Mouse (Mus musculus): Measurements from ENCODE around the gene Ccdc117. TPM values are rescaled to one million over a fixed set of nuclear protein-coding genes. Genes with fewer than 3 reads are reported as not detected.

The Ccdc117 gene
- polyA plus RNA-seq (2015; fragmentation: Nextera tagmentation; extraction: Ambion mirVana): 14.7 and 15.5 TPM in 2 replicates

DNA sequence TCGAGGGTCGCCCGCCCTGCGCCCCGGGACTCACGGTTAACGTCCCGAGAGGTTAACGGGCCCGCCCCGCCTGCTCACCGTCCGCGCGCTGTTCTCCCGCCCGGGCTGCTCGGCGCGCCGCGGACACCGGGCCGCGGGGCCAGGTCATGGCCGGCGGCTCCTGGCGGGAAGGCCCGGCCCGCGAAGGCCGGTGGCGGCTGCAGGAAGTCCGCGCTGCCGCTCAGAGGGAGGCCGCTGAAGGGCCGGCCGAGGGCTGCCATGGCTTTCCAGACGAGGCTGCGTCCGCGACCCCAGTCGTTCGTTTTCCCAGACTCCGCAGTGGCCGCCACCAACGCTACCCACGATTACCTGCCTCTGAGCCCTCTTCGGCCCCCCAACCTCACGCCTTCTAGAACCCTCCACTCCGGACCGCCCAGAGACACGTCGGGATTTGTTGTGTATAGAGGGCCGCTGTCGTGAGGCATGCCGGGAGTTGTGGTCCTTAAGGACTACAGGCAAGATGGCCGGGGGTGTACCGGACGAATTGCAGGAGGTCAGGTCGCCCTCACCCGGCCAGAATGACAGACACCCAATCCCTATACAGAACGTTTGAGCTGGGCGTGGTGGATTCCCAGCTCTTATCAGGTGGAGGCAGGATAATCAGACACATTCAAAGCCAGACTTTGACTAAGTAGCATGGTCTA lies at the start of gene Ccdc117:
TSS of gene Ccdc117 (minus strand) at position 389 of the 683 bp plus-strand sequence.
- TF ChIP-seq CTCF (IDR thresholded peaks at IDR 0.05; ENCODE audit: low read depth): peak; percentile 44
- Histone ChIP-seq H3K4me3 (replicated peaks; ENCODE audit: low read depth, low read length) (peak within 1 kb of the TSS; percentile 80), H3K9me3 (replicated peaks; ENCODE audit: low read length) (no peaks in the 10 kb centered on the region), H3K27me3 (ENCODE audit: insufficient read depth, low read length) (no peaks in the 10 kb centered on the region), H3K4me1 (replicated peaks; ENCODE audit: insufficient read depth, low read length) (peaks cover 10% of the 10 kb centered on the region; the same call in 1 of the 2 replicates), H3K36me3 (ENCODE audit: insufficient read depth, low read length) (no peaks in the 10 kb centered on the region), H3K27ac (peak within 1 kb of the TSS; percentile 88), H3K9ac (ENCODE audit: low read depth, low read length) (peak within 1 kb of the TSS; percentile 94), H3K4me2 (ENCODE audit: low read length) (peak within 1 kb of the TSS; percentile 80)
- peak; percentile 97 for ATAC-seq (replicated peaks; ENCODE audit: low FRiP score, low read depth)
- DNase-seq (ENCODE audit: low spot score): peak; percentile 98
- WGBS: under 1% methylated on average over 64 of the region's 65 CpGs

DNA sequence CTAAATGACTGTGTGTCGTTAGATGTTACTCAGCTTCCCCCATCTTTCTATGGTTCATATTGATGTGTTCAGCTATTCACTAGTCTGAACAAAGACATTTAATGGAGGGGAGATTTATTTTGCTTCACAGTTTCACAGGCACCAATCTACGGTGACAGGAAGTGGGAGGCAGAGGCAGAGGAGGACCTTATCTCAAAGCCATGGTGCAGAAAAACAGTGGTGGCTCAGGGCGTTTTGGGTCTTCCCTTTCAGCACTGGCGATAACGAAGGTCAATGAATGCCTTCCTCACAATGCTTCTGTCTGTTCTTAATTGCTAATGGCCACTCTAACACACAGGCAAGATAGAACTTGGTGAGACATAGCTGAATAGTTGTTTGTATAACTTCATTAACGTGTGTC lies 33.1 kb upstream of the Ccdc117 start:
- 52% methylated on average over 6 of the region's 6 CpGs for WGBS
- H3K27me3 ChIP-seq (ENCODE audit: insufficient read depth, low read length): no peaks in the 10 kb centered on the region
- no peak overlapping the region for H3K27ac ChIP-seq
- H3K4me3 ChIP-seq (replicated peaks; ENCODE audit: low read depth, low read length): no peak overlapping the region
- H3K4me1 ChIP-seq (replicated peaks; ENCODE audit: insufficient read depth, low read length): no peaks in the 10 kb centered on the region
- H3K36me3 ChIP-seq (ENCODE audit: insufficient read depth, low read length): no peaks in the 10 kb centered on the region
- no peak for TF ChIP-seq CTCF (IDR thresholded peaks at IDR 0.05; ENCODE audit: low read depth)
- no peak overlapping the region for H3K9ac ChIP-seq (ENCODE audit: low read depth, low read length)
- ATAC-seq (replicated peaks; ENCODE audit: low FRiP score, low read depth) (no peak), DNase-seq (ENCODE audit: low spot score) (no peak)
- no peaks in the 10 kb centered on the region for H3K9me3 ChIP-seq (replicated peaks; ENCODE audit: low read length)
- H3K4me2 ChIP-seq (ENCODE audit: low read length): no peak overlapping the region

DNA sequence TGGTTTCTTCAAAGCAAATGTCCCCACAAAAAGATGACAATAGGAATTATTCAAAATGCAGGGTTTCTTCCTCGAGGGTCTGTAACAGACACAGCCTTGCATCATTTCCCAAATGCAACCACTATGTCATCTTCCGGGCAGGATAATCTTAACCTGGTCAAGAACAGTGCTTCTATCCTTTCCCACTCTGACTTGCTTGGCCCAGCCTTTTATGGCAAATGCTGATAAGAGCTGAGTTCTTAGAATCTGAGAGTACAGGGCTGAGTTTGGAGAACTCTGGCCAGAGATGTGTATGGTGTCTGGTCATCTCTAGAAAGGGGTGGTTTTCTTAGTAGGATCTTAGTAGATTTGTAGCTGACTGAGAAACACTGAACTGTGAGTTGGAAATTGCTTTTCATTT lies 31.8 kb upstream of the Ccdc117 start:
- Histone ChIP-seq H3K27ac (no peak overlapping the region), H3K4me1 (replicated peaks; ENCODE audit: insufficient read depth, low read length) (no peaks in the 10 kb centered on the region), H3K27me3 (ENCODE audit: insufficient read depth, low read length) (no peaks in the 10 kb centered on the region), H3K4me2 (ENCODE audit: low read length) (no peak overlapping the region), H3K4me3 (replicated peaks; ENCODE audit: low read depth, low read length) (no peak overlapping the region), H3K9me3 (replicated peaks; ENCODE audit: low read length) (no peaks in the 10 kb centered on the region), H3K36me3 (ENCODE audit: insufficient read depth, low read length) (no peaks in the 10 kb centered on the region), H3K9ac (ENCODE audit: low read depth, low read length) (no peak overlapping the region)
- no peak for ATAC-seq (replicated peaks; ENCODE audit: low FRiP score, low read depth)
- TF ChIP-seq CTCF (IDR thresholded peaks at IDR 0.05; ENCODE audit: low read depth): no peak
- no peak for DNase-seq (ENCODE audit: low spot score)
- 85% methylated on average over 2 of the region's 2 CpGs for WGBS

GRCm38 (mm10) chr11:5571856-5572255 lies 29.9 kb upstream of the Ccdc117 start:
- no peak for TF ChIP-seq CTCF (IDR thresholded peaks at IDR 0.05; ENCODE audit: low read depth)

GRCm38 (mm10) chr11:5569474-5569873 lies 27.5 kb upstream of the Ccdc117 start, which contains the start of gene Ankrd36:
TSS of gene Ankrd36 (plus strand) at chr11:5569684.
- DNase-seq (ENCODE audit: low spot score) (no peak), ATAC-seq (replicated peaks; ENCODE audit: low FRiP score, low read depth) (no peak)
- 84% methylated on average over 12 of the region's 12 CpGs for WGBS
- no peaks in the 10 kb centered on the region for H3K27me3 ChIP-seq (ENCODE audit: insufficient read depth, low read length)
- no peak for TF ChIP-seq CTCF (IDR thresholded peaks at IDR 0.05; ENCODE audit: low read depth)
- H3K27ac ChIP-seq: no peak within 1 kb of the TSS
- no peaks in the 10 kb centered on the region for H3K36me3 ChIP-seq (ENCODE audit: insufficient read depth, low read length)
- no peak within 1 kb of the TSS for H3K4me2 ChIP-seq (ENCODE audit: low read length)
- H3K4me3 ChIP-seq (replicated peaks; ENCODE audit: low read depth, low read length): no peak within 1 kb of the TSS
- no peaks in the 10 kb centered on the region for H3K4me1 ChIP-seq (replicated peaks; ENCODE audit: insufficient read depth, low read length)
- H3K9ac ChIP-seq (ENCODE audit: low read depth, low read length): no peak within 1 kb of the TSS
- H3K9me3 ChIP-seq (replicated peaks; ENCODE audit: low read length): no peaks in the 10 kb centered on the region

More at GRCm38 (mm10) chr11:5571856-5572255, 29.9 kb upstream of the Ccdc117 start:
- no peaks in the 10 kb centered on the region for H3K4me1 ChIP-seq (replicated peaks; ENCODE audit: insufficient read depth, low read length)
- H3K9ac ChIP-seq (ENCODE audit: low read depth, low read length): no peak overlapping the region
- WGBS: 94% methylated on average over 4 of the region's 4 CpGs
- no peak overlapping the region for H3K4me2 ChIP-seq (ENCODE audit: low read length)
- no peak for DNase-seq (ENCODE audit: low spot score)
- H3K9me3 ChIP-seq (replicated peaks; ENCODE audit: low read length): no peaks in the 10 kb centered on the region
- no peak overlapping the region for H3K27ac ChIP-seq
- H3K36me3 ChIP-seq (ENCODE audit: insufficient read depth, low read length): no peaks in the 10 kb centered on the region
- no peak overlapping the region for H3K4me3 ChIP-seq (replicated peaks; ENCODE audit: low read depth, low read length)
- ATAC-seq (replicated peaks; ENCODE audit: low FRiP score, low read depth): no peak
- no peaks in the 10 kb centered on the region for H3K27me3 ChIP-seq (ENCODE audit: insufficient read depth, low read length)

DNA sequence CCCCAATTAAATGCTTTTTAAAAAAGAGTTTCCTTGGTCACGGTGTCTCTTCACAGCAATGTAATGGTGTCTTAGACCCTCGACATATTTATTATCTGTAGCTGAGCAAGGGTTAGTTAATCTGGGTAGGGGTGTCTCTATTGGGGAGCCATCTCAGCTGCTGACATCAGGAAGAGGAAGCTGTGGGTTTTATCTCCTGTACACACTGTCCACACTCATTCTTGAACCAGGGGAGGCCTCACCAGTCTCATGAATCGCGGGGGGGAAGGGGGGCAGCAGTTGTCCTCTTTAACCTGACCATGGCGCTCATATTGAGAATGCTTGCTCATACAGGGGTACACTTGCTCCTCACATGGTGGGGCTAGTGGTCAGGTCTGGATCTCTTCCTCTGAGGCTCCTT lies 26.1 kb upstream of the Ccdc117 start:
- Histone ChIP-seq H3K27me3 (ENCODE audit: insufficient read depth, low read length) (no peaks in the 10 kb centered on the region), H3K4me3 (replicated peaks; ENCODE audit: low read depth, low read length) (no peak overlapping the region)

More for the DNA sequence above, 26.1 kb upstream of the Ccdc117 start:
- WGBS: 88% methylated on average over 5 of the region's 5 CpGs
- Histone ChIP-seq H3K9me3 (replicated peaks; ENCODE audit: low read length) (no peaks in the 10 kb centered on the region), H3K4me2 (ENCODE audit: low read length) (no peak overlapping the region), H3K27ac (no peak overlapping the region), H3K36me3 (ENCODE audit: insufficient read depth, low read length) (no peaks in the 10 kb centered on the region), H3K4me1 (replicated peaks; ENCODE audit: insufficient read depth, low read length) (no peaks in the 10 kb centered on the region), H3K9ac (ENCODE audit: low read depth, low read length) (no peak overlapping the region)
- DNase-seq (ENCODE audit: low spot score) (no peak), ATAC-seq (replicated peaks; ENCODE audit: low FRiP score, low read depth) (no peak)
- no peak for TF ChIP-seq CTCF (IDR thresholded peaks at IDR 0.05; ENCODE audit: low read depth)
